Mouse (Mus musculus): Measurements from ENCODE around the gene Mat2b.

The Mat2b gene

DNA sequence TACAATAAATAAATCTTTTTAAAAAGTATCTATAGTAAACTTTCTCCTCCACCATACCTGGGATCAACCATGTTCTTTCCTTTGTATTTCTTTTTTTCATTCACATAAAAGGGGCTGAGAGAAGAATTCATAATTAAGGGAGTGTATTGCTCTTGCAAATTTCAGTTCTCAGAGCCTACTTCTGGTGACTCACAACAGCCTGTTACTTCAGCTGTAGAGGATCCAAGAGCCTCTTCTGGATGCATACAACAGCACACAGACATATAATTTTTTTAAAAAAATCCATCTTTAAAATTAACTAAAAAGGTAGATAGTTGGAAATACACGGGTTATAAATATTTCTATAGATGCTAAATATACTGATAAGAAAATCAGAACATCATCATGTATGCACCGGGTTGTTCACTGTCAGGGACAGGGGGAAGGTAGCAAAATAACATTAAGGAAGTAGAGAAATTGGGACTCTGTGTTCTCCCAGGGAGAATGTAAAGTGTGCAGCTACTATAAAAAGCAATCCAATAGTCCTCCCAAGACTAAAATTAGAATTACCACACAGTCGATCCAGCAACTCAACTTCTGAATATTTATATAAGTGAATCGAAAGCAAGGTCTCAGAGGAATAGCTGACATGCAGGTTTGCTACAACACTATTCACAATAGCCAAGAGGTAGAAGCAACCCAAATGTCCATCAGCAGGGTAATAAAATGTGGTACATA, 19.8 kb downstream of the Mat2b start:
- no peak for DNase-seq (ENCODE audit: low read depth, low spot score)

DNA sequence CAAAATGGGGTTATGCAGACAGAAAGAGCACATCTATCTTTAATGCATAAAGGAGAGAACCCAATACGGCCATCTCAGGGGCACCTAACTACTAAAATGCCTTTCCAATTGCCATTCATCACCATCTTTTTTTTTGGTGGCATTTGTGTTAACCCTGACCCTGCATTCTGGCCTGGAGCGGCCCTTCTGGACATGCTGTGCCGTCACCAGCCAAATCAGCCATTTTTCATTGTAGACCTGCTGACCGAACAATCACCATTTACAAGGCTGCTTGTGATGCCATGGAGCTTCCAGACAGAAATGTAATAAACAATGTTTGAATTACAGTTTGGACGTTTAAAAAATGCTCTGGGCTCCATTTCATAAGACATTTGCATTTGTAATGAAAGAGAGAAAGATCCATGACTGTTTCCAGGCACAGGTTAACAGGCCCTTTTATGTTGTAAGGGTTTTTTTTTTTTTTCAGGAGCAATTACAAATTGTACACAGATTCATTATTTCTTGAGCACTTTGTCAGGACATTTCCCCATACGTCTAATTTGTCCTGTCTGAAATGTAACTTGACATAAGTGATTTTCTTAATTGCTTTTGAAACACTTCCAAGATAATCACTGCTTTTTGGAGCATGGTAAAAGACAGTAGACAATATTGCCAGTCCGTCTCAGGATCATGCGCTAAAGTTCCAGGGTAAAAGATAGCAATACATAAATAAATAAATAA, 45.1 kb downstream of the Mat2b start:
- DNase-seq (ENCODE audit: low read depth, low spot score): no peak

DNA sequence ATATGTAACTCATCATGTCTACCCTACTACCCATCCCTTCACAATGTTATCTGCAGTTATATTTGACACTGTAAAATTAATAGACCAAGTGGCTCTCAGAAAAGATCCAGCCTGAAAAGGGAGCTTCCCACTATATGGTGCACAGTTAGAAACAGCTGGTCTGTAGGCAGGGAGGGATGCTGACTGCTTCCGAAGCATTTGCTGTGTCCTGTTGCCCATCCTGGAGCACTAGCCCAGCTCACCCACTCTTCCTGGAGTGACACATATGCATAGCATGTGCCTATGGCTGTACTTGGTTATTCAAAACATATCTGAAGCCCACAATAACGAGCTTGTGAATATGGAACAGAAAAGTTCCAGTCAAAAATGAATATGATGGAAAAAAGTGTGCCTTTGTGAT, 47.8 kb downstream of the Mat2b start:
- no peak for DNase-seq (ENCODE audit: low read depth, low spot score)
